Mouse (Mus musculus) urinary bladder, adult 2 months (tissue): ENCODE results near the gene Hist1h2bn. TPM values are rescaled to one million over a fixed set of nuclear protein-coding genes. Genes with fewer than 3 reads are reported as not detected.
"Not testable (repeated sequence)": the region's sequence is repeated elsewhere in the genome, so short reads cannot be mapped to it uniquely, and the experiment has no call there.

Source experiments
- DNase-seq: peaks from one replicate; pipeline ENCODE4 v3.0.0; 2022; ENCODE audit warnings: low spot score
- polyA plus RNA-seq: library from polyadenylated mRNA; depleted of rRNA; stranded (reverse); fragments of >200 nt; gene quantifications from 2 replicates; pipeline ENCODE4 v1.2.3, GENCODE M21; 2012; rRNA removed

The Hist1h2bn gene
- polyA plus RNA-seq, 1 experiment, result 0.96 TPM

DNA sequence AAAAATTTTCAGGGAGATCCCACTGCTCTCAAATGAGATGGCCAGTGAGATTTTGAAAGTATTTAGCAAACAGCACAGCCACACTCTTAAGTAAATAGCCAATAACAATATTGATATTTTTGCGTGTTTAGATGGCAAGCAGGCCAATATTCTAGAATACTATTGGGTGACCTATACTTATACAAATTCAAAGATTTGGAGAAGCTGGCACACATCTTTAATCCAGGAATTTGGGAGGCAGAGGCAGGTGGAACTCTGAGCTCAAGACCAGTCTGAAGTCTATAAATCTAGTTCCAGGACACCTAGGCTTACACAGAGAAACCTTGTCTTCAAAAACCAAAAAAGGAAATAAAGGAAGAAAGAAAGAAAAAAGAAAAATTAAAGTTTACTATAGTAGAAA is 27.7 kb downstream of the Hist1h2bn start:
- no peak for DNase-seq

DNA sequence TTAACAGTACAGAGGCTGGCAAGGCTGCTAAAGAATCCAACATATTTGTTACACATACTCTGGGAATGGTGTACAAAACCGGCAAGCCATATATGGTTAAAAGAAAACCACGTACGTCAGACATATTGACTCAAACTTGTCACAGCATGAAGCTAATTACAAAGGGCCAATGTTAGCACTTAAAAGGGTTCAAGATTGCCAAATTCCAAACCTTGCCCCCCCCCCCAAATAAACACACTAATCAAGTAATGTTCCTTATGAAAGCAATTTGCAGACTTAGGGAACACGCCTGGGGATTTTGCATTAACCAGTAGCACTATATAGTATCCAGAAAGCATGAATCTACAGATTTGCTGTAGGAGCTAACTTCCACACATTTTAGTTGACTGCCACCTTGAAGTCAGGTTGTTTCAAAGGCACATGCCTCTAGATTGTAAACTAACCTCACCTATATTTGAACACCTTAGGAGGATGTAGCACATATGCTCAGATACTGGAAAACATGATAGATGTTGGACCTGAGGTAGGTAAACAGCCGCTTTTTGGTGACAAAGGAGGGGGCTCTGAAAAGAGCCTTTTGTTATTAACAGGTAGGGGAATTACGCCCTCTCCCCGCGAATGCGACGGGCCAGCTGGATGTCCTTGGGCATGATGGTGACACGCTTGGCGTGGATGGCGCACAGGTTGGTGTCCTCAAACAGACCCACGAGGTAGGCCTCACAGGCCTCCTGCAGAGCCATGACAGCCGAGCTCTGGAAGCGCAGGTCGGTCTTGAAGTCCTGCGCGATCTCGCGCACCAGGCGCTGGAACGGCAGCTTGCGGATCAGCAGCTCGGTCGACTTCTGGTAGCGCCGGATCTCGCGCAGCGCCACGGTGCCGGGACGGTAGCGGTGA is 28.7 kb downstream of the Hist1h2bn start:
- DNase-seq, result not testable (repeated sequence)

DNA sequence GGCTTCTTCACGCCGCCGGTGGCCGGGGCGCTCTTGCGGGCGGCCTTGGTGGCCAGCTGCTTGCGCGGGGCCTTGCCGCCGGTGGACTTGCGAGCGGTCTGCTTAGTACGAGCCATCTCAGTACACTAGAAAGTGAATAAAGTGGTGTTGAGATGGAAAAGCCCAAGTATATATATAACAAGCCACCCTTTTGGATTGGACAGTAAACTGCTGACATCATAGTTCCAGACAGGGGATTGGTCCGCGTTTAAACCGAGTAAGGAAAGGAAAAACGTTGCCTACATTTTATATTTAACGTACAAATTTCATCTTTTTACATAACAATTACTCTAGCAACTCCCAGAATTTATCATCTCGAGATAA is 29.3 kb downstream of the Hist1h2bn start, which contains the start of gene Hist1h3i:
Gene Hist1h3i, minus strand, starts transcription at position 116 of the 363 bp plus-strand sequence.
- DNase-seq, result no peak

DNA sequence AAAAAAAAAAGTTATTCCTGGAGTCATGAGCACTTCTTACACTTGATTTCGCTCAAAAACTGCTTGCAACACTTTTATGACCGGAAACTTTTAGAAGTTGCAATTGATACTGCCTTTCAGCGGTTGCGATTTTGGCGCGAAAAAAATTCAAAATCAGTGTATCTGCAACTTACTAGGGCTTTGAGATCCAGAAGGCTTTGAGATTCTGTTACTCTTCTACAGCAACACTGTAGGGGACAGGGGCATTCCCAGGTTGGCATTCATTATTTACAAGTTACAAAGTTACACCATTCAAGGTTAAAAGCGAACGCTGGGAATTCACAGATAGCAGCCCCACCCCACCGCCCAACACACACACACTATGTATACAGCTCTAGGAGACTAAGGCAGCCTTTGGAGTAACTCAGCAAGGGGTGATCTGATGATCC is 29.8 kb downstream of the Hist1h2bn start:
- no peak for DNase-seq

DNA sequence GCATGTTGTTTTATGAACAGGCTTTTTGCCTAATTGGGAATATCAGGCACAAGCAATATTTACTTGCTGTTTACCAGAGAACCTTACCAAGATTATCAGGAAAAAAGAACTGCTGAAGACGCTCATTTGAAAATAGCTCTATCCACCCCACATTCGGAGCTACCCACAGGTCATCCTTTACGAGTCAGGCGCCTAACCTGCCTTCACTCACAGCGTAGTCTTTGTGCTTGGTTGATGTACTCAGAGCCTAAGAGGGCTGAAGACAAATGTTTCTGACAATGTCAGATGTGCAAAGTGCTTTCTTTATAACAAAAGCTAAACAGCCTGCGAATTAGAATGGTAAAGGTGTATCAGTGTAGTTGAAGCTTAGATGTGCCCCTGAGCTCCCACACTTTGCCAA is 30.4 kb downstream of the Hist1h2bn start:
- no peak for DNase-seq

DNA sequence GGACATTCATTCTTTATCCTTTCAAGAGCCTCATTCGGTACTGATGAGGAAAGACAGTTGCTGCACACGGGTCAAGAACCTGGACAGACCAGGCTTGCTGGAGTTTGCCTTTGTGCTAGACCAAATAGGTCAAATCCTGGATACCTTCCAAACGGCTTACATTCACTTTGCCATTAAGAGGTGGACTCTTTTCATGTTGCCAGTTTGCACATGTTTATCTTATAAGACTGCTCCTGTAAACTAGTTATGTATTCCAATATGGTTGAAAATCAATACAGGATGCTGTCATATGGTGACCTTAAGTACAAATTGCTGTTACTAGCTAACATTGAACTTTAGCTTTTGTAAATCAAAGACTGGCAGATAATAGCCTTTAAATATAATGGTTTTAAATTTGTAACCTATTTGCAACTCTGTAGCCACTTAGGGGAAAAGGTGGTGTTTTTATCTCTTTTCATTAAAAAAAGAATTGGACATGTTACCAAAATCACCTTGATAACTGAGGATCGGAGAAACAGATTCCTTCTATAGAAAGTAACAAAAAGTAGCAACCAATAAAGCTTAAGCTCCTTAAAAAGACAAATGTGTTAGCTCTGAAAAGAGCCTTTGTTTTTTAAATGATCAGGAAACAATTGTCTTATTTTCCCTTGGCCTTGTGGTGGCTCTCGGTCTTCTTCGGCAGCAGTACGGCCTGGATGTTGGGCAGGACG is 32.4 kb downstream of the Hist1h2bn start:
- DNase-seq, result no peak

DNA sequence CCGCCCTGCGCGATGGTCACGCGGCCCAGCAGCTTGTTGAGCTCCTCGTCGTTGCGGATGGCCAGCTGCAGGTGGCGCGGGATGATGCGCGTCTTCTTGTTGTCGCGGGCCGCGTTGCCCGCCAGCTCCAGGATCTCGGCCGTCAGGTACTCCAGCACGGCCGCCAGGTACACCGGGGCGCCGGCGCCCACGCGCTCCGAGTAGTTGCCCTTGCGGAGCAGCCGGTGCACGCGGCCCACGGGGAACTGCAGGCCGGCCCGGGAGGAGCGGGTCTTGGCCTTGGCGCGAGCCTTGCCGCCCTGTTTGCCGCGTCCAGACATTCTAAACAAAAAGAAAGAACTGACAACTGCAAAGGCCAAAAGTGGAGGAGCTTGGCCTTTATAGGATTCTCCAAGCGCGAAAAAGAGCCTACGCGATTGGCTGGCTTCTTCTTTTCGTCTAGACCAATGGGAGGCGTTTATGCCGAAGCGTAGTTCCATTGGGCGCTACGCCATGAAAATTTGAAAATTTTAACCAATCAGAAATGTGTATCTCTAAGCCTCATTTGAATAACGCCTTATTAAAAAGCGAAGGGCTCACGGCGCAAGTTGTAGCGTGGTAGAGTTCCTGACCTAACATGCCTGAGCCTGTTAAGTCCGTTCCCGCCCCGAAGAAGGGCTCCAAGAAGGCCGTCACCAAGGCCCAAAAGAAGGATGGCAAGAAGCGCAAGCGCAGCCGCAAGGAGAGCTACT is 33.1 kb downstream of the Hist1h2bn start, which contains the start of the genes Hist1h2an and Hist1h2bp:
Gene Hist1h2an, minus strand, starts transcription at position 320 of the 731 bp plus-strand sequence.
Gene Hist1h2bp, plus strand, starts transcription at position 563 of the 731 bp plus-strand sequence.
- peak; percentile 52 for DNase-seq

DNA sequence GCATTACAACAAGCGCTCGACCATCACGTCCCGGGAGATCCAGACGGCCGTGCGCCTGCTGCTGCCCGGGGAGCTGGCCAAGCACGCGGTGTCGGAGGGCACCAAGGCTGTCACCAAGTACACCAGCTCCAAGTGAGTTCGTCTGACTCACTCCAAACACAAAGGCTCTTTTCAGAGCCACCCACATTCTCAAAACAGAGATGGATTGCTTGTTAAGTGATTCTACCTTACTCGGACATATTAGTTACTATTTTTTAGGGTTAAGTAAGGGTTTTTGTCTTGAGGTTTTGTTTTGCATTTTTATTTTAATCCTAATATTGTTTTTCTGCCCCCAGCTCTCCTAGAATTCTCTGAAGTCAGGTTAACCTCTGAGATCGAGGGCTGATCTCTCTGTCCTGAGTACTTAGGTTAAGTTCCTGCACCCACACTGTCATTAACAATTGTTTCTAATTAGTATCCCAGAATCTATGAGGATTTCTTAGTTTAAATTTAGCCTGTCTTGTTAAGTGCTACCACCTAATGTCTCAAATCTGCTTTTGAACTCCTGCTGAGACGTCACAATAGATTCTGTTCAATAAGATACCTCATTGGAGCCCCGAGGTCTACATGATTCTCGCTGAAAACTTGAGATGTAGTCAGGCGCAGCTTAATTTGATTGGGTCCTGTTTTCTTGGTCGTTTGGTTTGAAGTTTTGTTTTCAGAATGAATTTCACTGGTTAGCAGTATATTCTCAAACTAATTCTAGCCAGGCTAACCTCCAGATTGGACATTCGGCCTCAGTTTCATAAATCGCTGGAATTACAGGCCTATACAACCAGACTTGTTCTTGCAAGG is 34.1 kb downstream of the Hist1h2bn start:
- no peak for DNase-seq

DNA sequence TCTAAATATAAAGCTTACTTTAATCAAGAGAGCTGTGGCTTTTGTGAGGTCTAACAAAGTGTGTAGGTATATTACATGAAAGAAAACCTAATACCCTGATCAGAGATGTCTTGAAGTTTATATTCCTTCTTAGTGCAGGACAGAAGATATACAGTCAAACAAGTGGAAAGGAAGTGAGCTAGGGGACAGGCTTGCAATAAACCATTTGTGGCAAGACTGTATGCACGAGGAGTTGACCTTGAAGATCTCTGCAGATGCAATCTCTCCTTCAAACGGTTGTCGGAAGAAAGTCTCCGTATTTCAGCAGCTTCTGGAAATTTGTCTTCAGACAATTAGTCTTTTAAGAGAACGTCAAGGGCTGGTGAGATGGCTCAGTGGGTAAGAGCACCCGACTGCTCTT is 36.0 kb downstream of the Hist1h2bn start:
- DNase-seq, result no peak

DNA sequence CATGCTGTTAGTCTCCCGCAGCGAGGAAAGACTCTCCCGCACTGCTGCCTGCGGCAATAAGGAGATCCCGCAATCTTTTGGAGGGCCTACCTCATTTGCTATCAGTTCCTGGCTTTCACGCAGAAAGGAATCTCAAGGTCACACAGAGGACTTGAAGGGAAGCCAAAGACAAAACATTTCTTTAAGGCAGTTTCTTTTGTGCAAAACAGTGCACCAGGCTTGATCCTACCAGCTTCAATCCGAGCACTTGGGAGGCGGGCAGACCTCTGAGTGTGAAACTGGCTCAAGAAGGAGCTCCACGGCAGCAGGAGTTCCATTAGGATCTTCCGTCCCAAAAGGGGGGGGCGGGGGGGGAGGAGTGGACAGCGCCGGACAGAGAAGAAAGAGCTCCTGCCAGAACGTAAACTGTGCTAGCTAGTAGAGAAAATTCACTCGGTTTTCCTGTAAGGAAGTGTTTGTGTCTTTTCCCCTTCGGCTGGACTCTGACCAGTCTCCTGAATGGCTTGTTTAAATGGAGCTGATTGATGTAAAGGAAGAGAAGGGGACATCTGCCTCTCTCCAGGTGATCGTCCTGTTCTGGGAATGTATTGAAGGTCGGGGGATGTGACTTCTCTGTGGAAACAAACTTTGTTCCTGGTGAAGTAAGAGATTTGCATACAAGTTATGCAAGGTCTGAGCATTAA is 36.8 kb downstream of the Hist1h2bn start:
- no peak for DNase-seq

DNA sequence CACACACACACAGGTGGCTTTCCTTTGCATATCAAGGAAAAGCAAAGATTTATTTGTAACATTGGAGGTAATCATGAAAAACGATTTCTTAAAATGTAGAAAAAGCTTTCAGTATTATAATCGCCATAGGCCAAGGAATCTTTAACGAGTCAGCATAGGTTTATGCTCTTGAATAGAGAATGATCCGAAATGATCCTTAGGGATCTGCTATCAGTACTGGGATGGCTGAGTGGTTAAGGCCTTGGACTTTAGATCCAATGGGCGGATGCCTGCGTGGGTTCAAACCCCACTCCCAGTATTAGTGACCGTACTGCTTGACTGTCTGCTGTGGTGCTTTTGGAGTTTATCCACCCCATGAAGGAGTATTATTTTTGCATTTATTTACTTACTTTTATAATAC is 41.7 kb downstream of the Hist1h2bn start:
- no peak for DNase-seq

DNA sequence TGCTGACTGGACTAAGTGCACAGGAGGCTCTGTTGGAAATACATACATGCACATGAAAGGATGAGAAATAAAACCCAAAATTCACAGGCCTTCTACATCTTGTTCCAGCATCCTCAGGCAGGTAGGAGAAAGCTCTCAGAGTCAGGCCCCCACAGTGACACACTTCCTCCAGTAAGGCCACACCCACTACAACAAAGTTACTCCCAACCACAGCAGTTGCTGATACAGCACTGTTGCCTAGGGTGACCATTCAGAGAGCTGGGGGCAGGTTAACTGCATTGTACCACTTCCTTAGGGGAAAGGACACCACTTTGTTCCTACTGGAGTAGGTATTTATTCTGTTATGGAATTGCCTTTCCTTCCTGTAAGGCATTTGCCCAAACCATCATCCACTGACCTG is 43.2 kb downstream of the Hist1h2bn start:
- not testable (repeated sequence) for DNase-seq

DNA sequence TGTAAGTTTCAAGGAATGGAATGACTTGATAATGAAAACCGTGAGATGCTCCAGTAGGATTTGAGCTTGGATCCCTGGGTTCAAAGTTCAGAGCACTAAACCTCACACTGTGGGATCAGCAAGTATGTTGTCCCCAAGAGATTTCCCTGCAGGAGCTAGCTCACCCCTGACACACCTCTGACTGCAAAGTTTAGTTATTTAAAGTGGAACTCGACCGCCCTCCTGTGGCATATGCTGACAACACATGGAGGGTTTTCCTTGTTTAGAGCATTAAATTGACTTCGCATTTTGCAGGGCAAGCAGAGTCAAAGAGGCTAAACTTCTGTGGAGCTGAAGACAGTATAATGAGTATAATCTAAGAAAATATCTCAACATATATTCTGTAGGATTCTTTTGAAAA is 49.1 kb downstream of the Hist1h2bn start:
- not testable (repeated sequence) for DNase-seq

Other genes starting within 250 kb of the Hist1h2bn start
- gene Zkscan8, start 223.0 kb upstream of the Hist1h2bn start, polyA plus RNA-seq, result 8.4 and 8.6 TPM in 2 replicates
- gene Olfr1366, start 211.3 kb upstream of the Hist1h2bn start, polyA plus RNA-seq, result not detected in 2 replicates
- gene Olfr1535, start 194.2 kb upstream of the Hist1h2bn start, polyA plus RNA-seq, result not detected in 2 replicates
- gene Olfr1364, start 172.4 kb upstream of the Hist1h2bn start, polyA plus RNA-seq, result not detected in 2 replicates
- not detected in 2 replicates for gene Olfr1362, start 140.1 kb upstream of the Hist1h2bn start, polyA plus RNA-seq
- gene Olfr11, start 111.6 kb upstream of the Hist1h2bn start, polyA plus RNA-seq, result not detected in 2 replicates
- gene Olfr1361, start 90.7 kb upstream of the Hist1h2bn start, polyA plus RNA-seq, result not detected in 2 replicates
- gene Olfr1360, start 76.7 kb upstream of the Hist1h2bn start, polyA plus RNA-seq, result not detected in 2 replicates
- gene Olfr1359, start 56.0 kb upstream of the Hist1h2bn start, polyA plus RNA-seq, result not detected in 2 replicates
- 0.91 TPM in 1 of 2 replicates, not detected in the other for gene Hist1h2bl, start 38.0 kb upstream of the Hist1h2bn start, polyA plus RNA-seq
- gene Hist1h2ai, start 37.7 kb upstream of the Hist1h2bn start, polyA plus RNA-seq, result not detected in 2 replicates
- gene Hist1h3h, start 36.5 kb upstream of the Hist1h2bn start, polyA plus RNA-seq, result not detected in 2 replicates
- gene Hist1h2bm, start 32.1 kb upstream of the Hist1h2bn start, polyA plus RNA-seq, result 0.25 TPM in 1 of 2 replicates, not detected in the other
- 1.2 and 1.7 TPM in 2 replicates for gene Hist1h4j, start 19.1 kb upstream of the Hist1h2bn start, polyA plus RNA-seq
- gene Hist1h4k, start 3.6 kb upstream of the Hist1h2bn start, polyA plus RNA-seq, result 1.4 and 1.5 TPM in 2 replicates
- gene Hist1h2ak, start 296 bp upstream of the Hist1h2bn start, polyA plus RNA-seq, result 0.28 TPM in 1 of 2 replicates, not detected in the other
- 0.39 and 0.44 TPM in 2 replicates for gene Hist1h1b, start 26.5 kb downstream of the Hist1h2bn start, polyA plus RNA-seq
- gene Hist1h3i, start 29.2 kb downstream of the Hist1h2bn start, polyA plus RNA-seq, result 0.65 and 0.96 TPM in 2 replicates
- not detected in 2 replicates for gene Hist1h2an, start 33.1 kb downstream of the Hist1h2bn start, polyA plus RNA-seq
- gene Hist1h2bp, start 33.3 kb downstream of the Hist1h2bn start, polyA plus RNA-seq, result 0.16 TPM in 1 of 2 replicates, not detected in the other
- 2.7 TPM in 2 replicates for gene Hist1h2bq, start 56.1 kb downstream of the Hist1h2bn start, polyA plus RNA-seq
- gene Hist1h2ao, start 56.3 kb downstream of the Hist1h2bn start, polyA plus RNA-seq, result not detected in 2 replicates
- not detected in 2 replicates for gene Hist1h4m, start 57.6 kb downstream of the Hist1h2bn start, polyA plus RNA-seq
- 3.2 and 5.1 TPM in 2 replicates for gene Hist1h4n, start 78.1 kb downstream of the Hist1h2bn start, polyA plus RNA-seq
- gene Hist1h2ap, start 79.4 kb downstream of the Hist1h2bn start, polyA plus RNA-seq, result 0.54 and 1.5 TPM in 2 replicates
- gene Hist1h2br, start 79.6 kb downstream of the Hist1h2bn start, polyA plus RNA-seq, result 0.73 and 0.88 TPM in 2 replicates
- gene Zfp184, start 191.0 kb downstream of the Hist1h2bn start, polyA plus RNA-seq, result 1.7 TPM in 2 replicates
- gene Pom121l2, start 227.1 kb downstream of the Hist1h2bn start, polyA plus RNA-seq, result not detected in 2 replicates